Mouse (Mus musculus): Measurements from ENCODE around the gene Olfr983.

Olfr983 gene

GRCm38 (mm10) chr9:40093495-40093894 is at the start of gene Olfr983:
Gene Olfr983 (minus strand): TSS chr9:40093595.
- no peak for DNase-seq

GRCm38 (mm10) chr9:40141544-40141943 is 48.1 kb upstream of the Olfr983 start:
- DNase-seq, result no peak

GRCm38 (mm10) chr9:40139484-40139883 is 46.1 kb upstream of the Olfr983 start:
- no peak for DNase-seq

GRCm38 (mm10) chr9:40136987-40137688 is 43.7 kb upstream of the Olfr983 start:
- DNase-seq, result peak; percentile 25 to 38

GRCm38 (mm10) chr9:40130556-40130955 is 37.2 kb upstream of the Olfr983 start:
- DNase-seq, result no peak

GRCm38 (mm10) chr9:40130084-40130483 is 36.7 kb upstream of the Olfr983 start, which contains the start of gene Olfr985:
Gene Olfr985 (minus strand): TSS chr9:40130184.
- no peak for DNase-seq

GRCm38 (mm10) chr9:40117287-40117659 is 23.9 kb upstream of the Olfr983 start:
- no peak for DNase-seq

GRCm38 (mm10) chr9:40116645-40117286 is 23.4 kb upstream of the Olfr983 start:
- no peak for DNase-seq

GRCm38 (mm10) chr9:40114106-40114505 is 20.7 kb upstream of the Olfr983 start, which contains the start of gene Olfr984:
Gene Olfr984 (minus strand): TSS chr9:40114206.
- no peak for DNase-seq

GRCm38 (mm10) chr9:40094769-40095168 is 1.4 kb upstream of the Olfr983 start:
- peak; percentile 5 to 6 for DNase-seq

- no peak for DNase-seq
Measured at GRCm38 (mm10) chr9:40073529-40073928, 19.9 kb downstream of the Olfr983 start, which contains the start of gene Olfr982. Gene Olfr982 (plus strand): TSS chr9:40073829.

- DNase-seq, result no peak
Measured at GRCm38 (mm10) chr9:40050138-40050537, 43.3 kb downstream of the Olfr983 start.
